Mouse (Mus musculus) c-Kit-positive CD71-negative TER-119-negative erythroid progenitor cells, embryonic 14.5 days (primary cell): Measurements from ENCODE around the gene Trim67.

ENCODE experiments used
- DNase-seq: peaks from one replicate; pipeline ENCODE4 v3.0.0-alpha.2; 2013; ENCODE audit warnings: low read depth

Trim67 gene

DNA sequence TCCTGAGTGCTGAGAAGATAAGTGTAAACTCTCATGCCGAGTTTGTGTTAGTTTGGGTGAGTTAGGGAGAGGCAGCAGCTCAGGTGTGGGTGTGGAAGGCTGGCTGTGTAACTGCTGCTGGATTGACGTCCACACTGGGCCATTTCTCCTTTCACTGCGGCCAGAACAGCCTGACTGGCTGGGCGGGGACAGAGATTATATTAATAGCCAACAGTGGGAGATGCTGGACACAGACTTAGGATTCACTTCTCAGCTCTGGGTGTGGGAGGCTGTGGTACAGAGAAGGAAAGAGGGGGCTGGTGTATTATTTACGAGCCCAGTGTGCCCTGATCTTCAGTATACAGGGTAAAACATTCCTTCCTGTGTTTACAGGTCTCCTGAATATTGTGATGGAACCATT lies 85.2 kb downstream of the Trim67 start:
- no peak for DNase-seq

DNA sequence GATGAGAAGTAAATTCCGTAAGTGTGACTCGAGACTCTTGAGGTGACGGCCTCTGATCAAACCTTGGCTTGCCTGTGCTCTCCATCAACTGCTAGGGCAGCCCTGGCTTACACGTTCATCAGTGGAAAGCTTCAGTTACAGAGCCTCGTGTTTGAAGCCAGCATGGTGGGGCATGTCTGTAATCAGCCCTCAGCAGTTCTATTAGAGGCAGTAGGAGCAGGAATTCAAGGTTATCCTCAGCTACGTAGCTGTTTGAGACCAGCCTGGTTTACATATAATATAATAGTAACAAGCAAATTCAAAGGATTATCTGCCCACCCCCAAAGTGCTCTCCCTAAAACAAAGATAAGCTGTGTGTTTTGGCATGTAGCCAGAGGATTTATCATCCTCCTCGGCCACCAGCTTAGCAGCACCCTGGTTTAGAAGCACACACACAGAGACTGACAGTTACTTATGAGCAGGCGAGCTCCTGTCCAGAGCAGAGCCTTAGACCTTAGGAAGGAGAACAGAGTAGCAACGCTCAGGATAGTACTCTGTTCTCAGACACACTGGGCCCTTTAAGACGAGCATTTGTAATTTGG lies 86.1 kb downstream of the Trim67 start:
- DNase-seq: no peak
